Mouse (Mus musculus) G1E (cell line): ENCODE data around the gene Ankrd65. TPM values are rescaled to one million over a fixed set of nuclear protein-coding genes. Genes with fewer than 3 reads are reported as not detected.

Source experiments
- ATAC-seq: 2 replicates; pipeline ENCODE4 v1.8.0; 2016; ENCODE audit warnings: mild to moderate bottlenecking; ENCODE audit not compliant: insufficient number of reproducible peaks, poor library complexity, low FRiP score, severe bottlenecking; ENCODE audit errors: extremely low read depth
- DNase-seq: peaks from one replicate; pipeline ENCODE4 v3.0.0; 2012; ENCODE audit warnings: low spot score
- H3K27me3 ChIP-seq: 2 replicates; pipeline ENCODE4 v1.6.1; 2012; ENCODE audit warnings: mild to moderate bottlenecking, low read length, inconsistent platforms; ENCODE audit not compliant: insufficient read depth
- H3K36me3 ChIP-seq: replicated peaks from 2 replicates; pipeline ENCODE3; 2012; ENCODE audit warnings: mild to moderate bottlenecking, inconsistent platforms
- H3K4me1 ChIP-seq: 2 replicates; pipeline ENCODE4 v1.6.1; 2012; ENCODE audit warnings: low read depth, low read length, inconsistent platforms, mixed read lengths; ENCODE audit not compliant: insufficient read depth
- H3K4me3 ChIP-seq: 2 replicates; pipeline ENCODE4 v1.5.1; 2012; ENCODE audit warnings: low read depth, mild to moderate bottlenecking, inconsistent platforms, low read length, moderate library complexity, mixed read lengths
- H3K9me3 ChIP-seq: replicated peaks from 2 replicates; pipeline ENCODE4 v1.6.1; 2012; ENCODE audit warnings: inconsistent platforms
- CTCF ChIP-seq: IDR thresholded peaks from 2 replicates; pipeline ENCODE4 v1.5.1; 2012; ENCODE audit warnings: low read depth, low read length, inconsistent platforms, mixed read lengths
- GATA1 ChIP-seq: IDR thresholded peaks from 2 replicates; pipeline ENCODE4 v1.6.1; 2012; ENCODE audit warnings: borderline replicate concordance, low read length, inconsistent platforms, mixed read lengths
- GATA2 ChIP-seq: IDR thresholded peaks from 2 replicates; pipeline ENCODE4 v1.6.1; 2012; ENCODE audit warnings: low read depth, low read length, inconsistent platforms, borderline replicate concordance
- POLR2AphosphoS5 ChIP-seq: IDR thresholded peaks from 2 replicates; pipeline ENCODE4 v1.6.1; 2012; ENCODE audit warnings: low read depth, low read length, inconsistent platforms; ENCODE audit not compliant: insufficient replicate concordance
- TAL1 ChIP-seq: conservative IDR thresholded peaks from 2 replicates; pipeline ENCODE4 v1.6.1; 2012; ENCODE audit warnings: low read depth, low read length, inconsistent platforms, mixed read lengths
- polyA plus RNA-seq: library from polyadenylated mRNA; stranded (reverse); fragments of >175 nt; gene quantifications from 2 replicates; pipeline ENCODE4 v1.2.3, GENCODE M21; 2012
- total RNA-seq, 2 experiments: library from RNA; stranded (forward) in 1 of 2; stranded (reverse) in 1 of 2; fragments of 200-1000 nt in 1 of 2; fragments of >200 nt in 1 of 2; fragmentation: Nextera tagmentation in 1 of 2; gene quantifications; 2 replicates each; pipeline ENCODE4 v1.2.3; 2014 to 2017

Ankrd65 gene
- total and polyA plus RNA-seq, 3 experiments = not detected

GRCm38 (mm10) chr4:155833836-155834235, 43.6 kb downstream of the Ankrd65 start:
- Histone ChIP-seq H3K36me3 (peaks cover 48% of the 10 kb centered on the region), H3K4me3 (no peak overlapping the region), H3K27me3 (no peaks in the 10 kb centered on the region), H3K9me3 (no peaks in the 10 kb centered on the region), H3K4me1 (peaks cover 36% of the 10 kb centered on the region)
- TF ChIP-seq CTCF (peak; percentile 40; the same call in 1 of the 2 replicates), GATA1 (no peak)
- ATAC-seq (peak; percentile 48), DNase-seq (peak; percentile 63)

GRCm38 (mm10) chr4:155837404-155838010, 47.3 kb downstream of the Ankrd65 start:
- H3K4me3 ChIP-seq = no peak overlapping the region
- TF ChIP-seq GATA2 = no peak

GRCm38 (mm10) chr4:155838187-155839153, 48.2 kb downstream of the Ankrd65 start:
- Histone ChIP-seq H3K36me3 (peaks cover 18% of the 10 kb centered on the region), H3K9me3 (peaks cover 5% of the 10 kb centered on the region; the same call in 1 of the 2 replicates), H3K27me3 (peaks cover 33% of the 10 kb centered on the region), H3K4me3 (no peak overlapping the region), H3K4me1 (peaks cover 35% of the 10 kb centered on the region)
- ATAC-seq = no peak
- TF ChIP-seq POLR2AphosphoS5 = no peak
- no peak for TF ChIP-seq TAL1
- TF ChIP-seq GATA2 = no peak
- no peak for DNase-seq

More at GRCm38 (mm10) chr4:155837404-155838010, 47.3 kb downstream of the Ankrd65 start:
- DNase-seq (no peak), ATAC-seq (no peak)
- H3K9me3 ChIP-seq = peaks cover 5% of the 10 kb centered on the region; the same call in 1 of the 2 replicates
- H3K27me3 ChIP-seq = peaks cover 28% of the 10 kb centered on the region
- peaks cover 45% of the 10 kb centered on the region for H3K4me1 ChIP-seq
- H3K36me3 ChIP-seq = peaks cover 28% of the 10 kb centered on the region

GRCm38 (mm10) chr4:155839483-155839910, 49.3 kb downstream of the Ankrd65 start, which contains the start of gene Mxra8:
TSS of gene Mxra8 (plus strand) at chr4:155839680.
- H3K9me3 ChIP-seq = peaks cover 5% of the 10 kb centered on the region; the same call in 1 of the 2 replicates
- ATAC-seq = no peak
- peaks cover 27% of the 10 kb centered on the region for H3K4me1 ChIP-seq
- H3K36me3 ChIP-seq = peaks cover 9% of the 10 kb centered on the region
- no peak for TF ChIP-seq GATA1
- no peak for TF ChIP-seq CTCF
- no peak for TF ChIP-seq POLR2AphosphoS5
- TF ChIP-seq TAL1 = no peak
- no peak for TF ChIP-seq GATA2
- peak within 1 kb of the TSS; percentile 68; the same call in 1 of the 2 replicates for H3K4me3 ChIP-seq
- DNase-seq = no peak
- peaks cover 33% of the 10 kb centered on the region for H3K27me3 ChIP-seq

GRCm38 (mm10) chr4:155840076-155841002, 50.1 kb downstream of the Ankrd65 start:
- DNase-seq = no peak
- no peak for ATAC-seq

More at GRCm38 (mm10) chr4:155840076-155841002, 50.1 kb downstream of the Ankrd65 start:
- Histone ChIP-seq H3K9me3 (peaks cover 5% of the 10 kb centered on the region; the same call in 1 of the 2 replicates), H3K27me3 (peaks cover 33% of the 10 kb centered on the region), H3K4me1 (peaks cover 27% of the 10 kb centered on the region), H3K4me3 (peak overlapping the region; percentile 68), H3K36me3 (peaks cover 2% of the 10 kb centered on the region)
- TF ChIP-seq CTCF (no peak), GATA1 (no peak), POLR2AphosphoS5 (no peak), TAL1 (no peak), GATA2 (no peak)
